Mouse (Mus musculus): ENCODE results near the gene Aldh1a1.
"Not testable (repeated sequence)": the region's sequence is repeated elsewhere in the genome, so short reads cannot be mapped to it uniquely, and the experiment has no call there.

Gene Aldh1a1

GRCm38 (mm10) chr19:20555365-20555764 lies 62.9 kb downstream of the Aldh1a1 start:
- in situ Hi-C loops (cut with MboI, MseI) = no loop called here

- in situ Hi-C loops (cut with MboI, MseI) = no loop called here
Observed at GRCm38 (mm10) chr19:20557211-20557610, 64.7 kb downstream of the Aldh1a1 start.

- in situ Hi-C loops (cut with MboI, MseI) = no loop called here
Observed at GRCm38 (mm10) chr19:20558069-20558468, 65.6 kb downstream of the Aldh1a1 start.

- in situ Hi-C loops (cut with MboI, MseI) = no loop called here
Observed at GRCm38 (mm10) chr19:20558544-20558943, 66.0 kb downstream of the Aldh1a1 start.

GRCm38 (mm10) chr19:20558952-20559351 lies 66.4 kb downstream of the Aldh1a1 start:
- in situ Hi-C loops (cut with MboI, MseI) = no loop called here

GRCm38 (mm10) chr19:20559952-20560351 lies 67.4 kb downstream of the Aldh1a1 start:
- in situ Hi-C loops (cut with MboI, MseI) = no loop called here

GRCm38 (mm10) chr19:20562396-20562795 lies 69.9 kb downstream of the Aldh1a1 start:
- in situ Hi-C loops (cut with MboI, MseI) = no loop called here

GRCm38 (mm10) chr19:20566294-20566693 lies 73.8 kb downstream of the Aldh1a1 start:
- in situ Hi-C loops (cut with MboI, MseI) = no loop called here

- in situ Hi-C loops (cut with MboI, MseI) = no loop called here
Observed at GRCm38 (mm10) chr19:20567039-20567438, 74.5 kb downstream of the Aldh1a1 start.

GRCm38 (mm10) chr19:20576984-20577383 lies 84.5 kb downstream of the Aldh1a1 start:
- in situ Hi-C loops (cut with MboI, MseI) = no loop called here

GRCm38 (mm10) chr19:20577429-20577828 lies 84.9 kb downstream of the Aldh1a1 start:
- in situ Hi-C loops (cut with MboI, MseI) = no loop called here

- in situ Hi-C loops (cut with MboI, MseI) = no loop called here
Observed at GRCm38 (mm10) chr19:20599951-20600350, 107.4 kb downstream of the Aldh1a1 start.

- in situ Hi-C loops (cut with MboI, MseI) = no loop called here
Observed at GRCm38 (mm10) chr19:20601739-20602138, 109.2 kb downstream of the Aldh1a1 start.

GRCm38 (mm10) chr19:20603212-20603611 lies 110.7 kb downstream of the Aldh1a1 start:
- in situ Hi-C loops (cut with MboI, MseI) = no loop called here

- in situ Hi-C loops (cut with MboI, MseI) = no loop called here
Observed at GRCm38 (mm10) chr19:20603866-20604265, 111.4 kb downstream of the Aldh1a1 start.

- in situ Hi-C loops (cut with MboI, MseI) = no loop called here
Observed at GRCm38 (mm10) chr19:20614252-20614930, 121.9 kb downstream of the Aldh1a1 start.

GRCm38 (mm10) chr19:20622434-20622833 lies 129.9 kb downstream of the Aldh1a1 start:
- in situ Hi-C loops (cut with MboI, MseI) = no loop called here

GRCm38 (mm10) chr19:20623416-20623815 lies 130.9 kb downstream of the Aldh1a1 start:
- in situ Hi-C loops (cut with MboI, MseI) = no loop called here

GRCm38 (mm10) chr19:20631020-20631419 lies 138.5 kb downstream of the Aldh1a1 start:
- in situ Hi-C loops (cut with MboI, MseI) = no loop called here

GRCm38 (mm10) chr19:20633876-20634691 lies 141.6 kb downstream of the Aldh1a1 start:
- in situ Hi-C loops (cut with MboI, MseI) = no loop called here

GRCm38 (mm10) chr19:20644346-20644745 lies 151.8 kb downstream of the Aldh1a1 start:
- in situ Hi-C loops (cut with MboI, MseI) = no loop called here

GRCm38 (mm10) chr19:20647496-20647895 lies 155.0 kb downstream of the Aldh1a1 start:
- in situ Hi-C loops (cut with MboI, MseI) = not testable (repeated sequence)

GRCm38 (mm10) chr19:20650008-20650407 lies 157.5 kb downstream of the Aldh1a1 start:
- in situ Hi-C loops (cut with MboI, MseI) = no loop called here

Data from T-helper 2 cell (primary cell).